Mouse (Mus musculus) mouse trophoblast stem cell (cell line): Measurements from ENCODE around the gene Iqch.

Source experiments
- in situ Hi-C, 2 experiments: fragments of 300-500 bp; cut with MseI, MboI; formaldehyde crosslinking; loops; 2 replicates in 1 of 2; 3 replicates in 1 of 2; pipeline ENCODE4 v1.15.1; 2025

The Iqch gene

GRCm38 (mm10) chr9:63612565-63613515 lies 10.5 kb upstream of the Iqch start:
- in situ Hi-C loops, result no loop called here

GRCm38 (mm10) chr9:63611967-63612366 lies 9.7 kb upstream of the Iqch start:
- in situ Hi-C loops, result no loop called here

GRCm38 (mm10) chr9:63610841-63611366 lies 8.6 kb upstream of the Iqch start:
- in situ Hi-C loops, result no loop called here

GRCm38 (mm10) chr9:63610231-63610630 lies 7.9 kb upstream of the Iqch start:
- in situ Hi-C loops, result no loop called here

GRCm38 (mm10) chr9:63609776-63610175 lies 7.5 kb upstream of the Iqch start:
- in situ Hi-C loops, result no loop called here

- in situ Hi-C loops, result no loop called here
Observed at GRCm38 (mm10) chr9:63609246-63609645, 7.0 kb upstream of the Iqch start.

- in situ Hi-C loops, result no loop called here
Observed at GRCm38 (mm10) chr9:63608006-63608405, 5.7 kb upstream of the Iqch start.

- in situ Hi-C loops, result no loop called here
Observed at GRCm38 (mm10) chr9:63606594-63606993, 4.3 kb upstream of the Iqch start.

- in situ Hi-C loops, result no loop called here
Observed at GRCm38 (mm10) chr9:63603849-63604248, 1.6 kb upstream of the Iqch start.

- in situ Hi-C loops, result no loop called here
Observed at GRCm38 (mm10) chr9:63596660-63597059, 5.6 kb downstream of the Iqch start.

GRCm38 (mm10) chr9:63595652-63596051 lies 6.6 kb downstream of the Iqch start:
- in situ Hi-C loops, result no loop called here

GRCm38 (mm10) chr9:63595032-63595431 lies 7.3 kb downstream of the Iqch start:
- in situ Hi-C loops, result no loop called here

GRCm38 (mm10) chr9:63591661-63592256 lies 10.5 kb downstream of the Iqch start:
- in situ Hi-C loops, result no loop called here

- in situ Hi-C loops, result no loop called here
Observed at GRCm38 (mm10) chr9:63590592-63590991, 11.7 kb downstream of the Iqch start.

- in situ Hi-C loops, result no loop called here
Observed at GRCm38 (mm10) chr9:63589209-63589608, 13.1 kb downstream of the Iqch start.

- in situ Hi-C loops, result no loop called here
Observed at GRCm38 (mm10) chr9:63585251-63585650, 17.0 kb downstream of the Iqch start.

GRCm38 (mm10) chr9:63581778-63582177 lies 20.5 kb downstream of the Iqch start:
- in situ Hi-C loops, result no loop called here

- in situ Hi-C loops, result no loop called here
Observed at GRCm38 (mm10) chr9:63580046-63580445, 22.2 kb downstream of the Iqch start.

GRCm38 (mm10) chr9:63579644-63580043 lies 22.6 kb downstream of the Iqch start:
- in situ Hi-C loops, result no loop called here

- in situ Hi-C loops, result no loop called here
Observed at GRCm38 (mm10) chr9:63577469-63577868, 24.8 kb downstream of the Iqch start.

- in situ Hi-C loops, result no loop called here
Observed at GRCm38 (mm10) chr9:63572874-63573273, 29.4 kb downstream of the Iqch start.

- in situ Hi-C loops, result no loop called here
Observed at GRCm38 (mm10) chr9:63571895-63572294, 30.4 kb downstream of the Iqch start.

GRCm38 (mm10) chr9:63568808-63569207 lies 33.5 kb downstream of the Iqch start:
- in situ Hi-C loops, result no loop called here
